Mouse (Mus musculus) G1E (cell line): ENCODE data around the gene Eif4h. TPM values are rescaled to one million over a fixed set of nuclear protein-coding genes. Genes with fewer than 3 reads are reported as not detected.

Source experiments
- ATAC-seq: 2 replicates; pipeline ENCODE4 v1.8.0; 2016; ENCODE audit warnings: mild to moderate bottlenecking; ENCODE audit not compliant: insufficient number of reproducible peaks, poor library complexity, low FRiP score, severe bottlenecking; ENCODE audit errors: extremely low read depth
- DNase-seq: peaks from one replicate; pipeline ENCODE4 v3.0.0; 2012; ENCODE audit warnings: low spot score
- H3K27me3 ChIP-seq: 2 replicates; pipeline ENCODE4 v1.6.1; 2012; ENCODE audit warnings: mild to moderate bottlenecking, low read length, inconsistent platforms; ENCODE audit not compliant: insufficient read depth
- H3K36me3 ChIP-seq: replicated peaks from 2 replicates; pipeline ENCODE3; 2012; ENCODE audit warnings: mild to moderate bottlenecking, inconsistent platforms
- H3K4me1 ChIP-seq: 2 replicates; pipeline ENCODE4 v1.6.1; 2012; ENCODE audit warnings: low read depth, low read length, inconsistent platforms, mixed read lengths; ENCODE audit not compliant: insufficient read depth
- H3K4me3 ChIP-seq: 2 replicates; pipeline ENCODE4 v1.5.1; 2012; ENCODE audit warnings: low read depth, mild to moderate bottlenecking, inconsistent platforms, low read length, moderate library complexity, mixed read lengths
- H3K9me3 ChIP-seq: replicated peaks from 2 replicates; pipeline ENCODE4 v1.6.1; 2012; ENCODE audit warnings: inconsistent platforms
- CTCF ChIP-seq: IDR thresholded peaks from 2 replicates; pipeline ENCODE4 v1.5.1; 2012; ENCODE audit warnings: low read depth, low read length, inconsistent platforms, mixed read lengths
- GATA1 ChIP-seq: IDR thresholded peaks from 2 replicates; pipeline ENCODE4 v1.6.1; 2012; ENCODE audit warnings: borderline replicate concordance, low read length, inconsistent platforms, mixed read lengths
- GATA2 ChIP-seq: IDR thresholded peaks from 2 replicates; pipeline ENCODE4 v1.6.1; 2012; ENCODE audit warnings: low read depth, low read length, inconsistent platforms, borderline replicate concordance
- POLR2AphosphoS5 ChIP-seq: IDR thresholded peaks from 2 replicates; pipeline ENCODE4 v1.6.1; 2012; ENCODE audit warnings: low read depth, low read length, inconsistent platforms; ENCODE audit not compliant: insufficient replicate concordance
- TAL1 ChIP-seq: conservative IDR thresholded peaks from 2 replicates; pipeline ENCODE4 v1.6.1; 2012; ENCODE audit warnings: low read depth, low read length, inconsistent platforms, mixed read lengths
- polyA plus RNA-seq: library from polyadenylated mRNA; stranded (reverse); fragments of >175 nt; gene quantifications from 2 replicates; pipeline ENCODE4 v1.2.3, GENCODE M21; 2012
- total RNA-seq, 2 experiments: library from RNA; stranded (forward) in 1 of 2; stranded (reverse) in 1 of 2; fragments of 200-1000 nt in 1 of 2; fragments of >200 nt in 1 of 2; fragmentation: Nextera tagmentation in 1 of 2; gene quantifications; 2 replicates each; pipeline ENCODE4 v1.2.3; 2014 to 2017

The Eif4h gene
- total and polyA plus RNA-seq, 3 experiments: 258 to 375 (median 367) TPM

GRCm38 (mm10) chr5:134644121-134644520 is 4.8 kb upstream of the Eif4h start:
- no peak for TF ChIP-seq TAL1
- TF ChIP-seq GATA1: no peak
- no peak for TF ChIP-seq GATA2
- TF ChIP-seq POLR2AphosphoS5: no peak
- no peak for TF ChIP-seq CTCF
- Histone ChIP-seq H3K36me3 (no peaks in the 10 kb centered on the region), H3K9me3 (no peaks in the 10 kb centered on the region), H3K27me3 (peaks cover 17% of the 10 kb centered on the region), H3K4me1 (peaks cover 8% of the 10 kb centered on the region), H3K4me3 (no peak overlapping the region)
- DNase-seq (no peak), ATAC-seq (no peak)

GRCm38 (mm10) chr5:134640371-134640770 is 1.1 kb upstream of the Eif4h start:
- H3K9me3 ChIP-seq: no peaks in the 10 kb centered on the region
- H3K4me1 ChIP-seq: peaks cover 24% of the 10 kb centered on the region
- H3K27me3 ChIP-seq: peaks cover 6% of the 10 kb centered on the region
- H3K36me3 ChIP-seq: peaks cover 19% of the 10 kb centered on the region
- no peak for TF ChIP-seq TAL1
- no peak for TF ChIP-seq CTCF
- TF ChIP-seq GATA1: no peak
- TF ChIP-seq GATA2: no peak
- TF ChIP-seq POLR2AphosphoS5: no peak
- H3K4me3 ChIP-seq: no peak overlapping the region
- ATAC-seq (no peak), DNase-seq (no peak)

GRCm38 (mm10) chr5:134638461-134639268 is 625 bp downstream of the Eif4h start:
- ATAC-seq: no peak
- TF ChIP-seq POLR2AphosphoS5 (no peak), GATA2 (no peak), TAL1 (no peak), CTCF (no peak), GATA1 (no peak)

GRCm38 (mm10) chr5:134637820-134638367 is 1.4 kb downstream of the Eif4h start:
- H3K9me3 ChIP-seq: no peaks in the 10 kb centered on the region
- H3K4me1 ChIP-seq: peaks cover 43% of the 10 kb centered on the region
- ATAC-seq (no peak), DNase-seq (no peak)
- H3K36me3 ChIP-seq: peaks cover 43% of the 10 kb centered on the region
- no peaks in the 10 kb centered on the region for H3K27me3 ChIP-seq
- TF ChIP-seq GATA2 (no peak), TAL1 (no peak), POLR2AphosphoS5 (no peak), CTCF (no peak), GATA1 (no peak)
- H3K4me3 ChIP-seq: peak overlapping the region; percentile 93

More at GRCm38 (mm10) chr5:134638461-134639268, 625 bp downstream of the Eif4h start:
- Histone ChIP-seq H3K9me3 (no peaks in the 10 kb centered on the region), H3K36me3 (peaks cover 36% of the 10 kb centered on the region), H3K4me3 (peak overlapping the region; percentile 93), H3K4me1 (peaks cover 35% of the 10 kb centered on the region), H3K27me3 (no peaks in the 10 kb centered on the region)
- peak; percentile 34 for DNase-seq

GRCm38 (mm10) chr5:134632841-134633240 is 6.4 kb downstream of the Eif4h start:
- H3K4me1 ChIP-seq: peaks cover 72% of the 10 kb centered on the region
- no peak for ATAC-seq
- H3K9me3 ChIP-seq: no peaks in the 10 kb centered on the region
- no peak overlapping the region for H3K4me3 ChIP-seq
- DNase-seq: no peak
- peaks cover 93% of the 10 kb centered on the region for H3K36me3 ChIP-seq
- no peak for TF ChIP-seq GATA1
- no peak for TF ChIP-seq TAL1
- TF ChIP-seq GATA2: no peak
- no peak for TF ChIP-seq CTCF
- no peaks in the 10 kb centered on the region for H3K27me3 ChIP-seq

GRCm38 (mm10) chr5:134630835-134631234 is 8.5 kb downstream of the Eif4h start:
- ATAC-seq: no peak
- H3K4me3 ChIP-seq: no peak overlapping the region
- DNase-seq: no peak
- no peaks in the 10 kb centered on the region for H3K9me3 ChIP-seq
- H3K4me1 ChIP-seq: peaks cover 70% of the 10 kb centered on the region
- H3K27me3 ChIP-seq: no peaks in the 10 kb centered on the region
- TF ChIP-seq TAL1 (no peak), GATA1 (no peak), GATA2 (no peak), CTCF (no peak), POLR2AphosphoS5 (no peak)
- H3K36me3 ChIP-seq: peaks cover 98% of the 10 kb centered on the region
